Mouse (Mus musculus): ENCODE data around the gene Cbfa2t2.

- no peak for TF ChIP-seq CTCF (IDR thresholded peaks at IDR 0.05; ENCODE audit: extremely low read depth, insufficient read depth, low read length)
- TF ChIP-seq POLR2A (IDR thresholded peaks at IDR 0.05; ENCODE audit: extremely low read depth, insufficient read depth, low read length), result no peak
Measured at GRCm38 (mm10) chr2:154425522-154425921, 10.8 kb upstream of the Cbfa2t2 start.

Measured in cortical plate, adult 2 months (tissue).